Mouse (Mus musculus) forebrain, embryonic 15.5 days (tissue): ENCODE data around the gene Psmb5. TPM values are rescaled to one million over a fixed set of nuclear protein-coding genes. Genes with fewer than 3 reads are reported as not detected.
A peak's percentile ranks its signal among the peaks of the same experiment; 100 is the strongest.
"Not testable (repeated sequence)": the region's sequence is repeated elsewhere in the genome, so short reads cannot be mapped to it uniquely, and the experiment has no call there.

Source experiments
- ATAC-seq: fragments of 200-750 bp; cut with Nextera tagmentation; replicated peaks from 2 replicates; pipeline ENCODE4 v1.8.0; 2017; ENCODE audit warnings: mild to moderate bottlenecking, moderate TSS enrichment, moderate library complexity
- H3K27ac ChIP-seq: fragments of 300-500 bp; sonication (generic); replicated peaks from 2 replicates; pipeline ENCODE4 v1.5.1; 2015; ENCODE audit warnings: mild to moderate bottlenecking, inconsistent platforms
- H3K27me3 ChIP-seq: fragments of 300-500 bp; sonication (generic); 2 replicates; pipeline ENCODE4 v1.6.1; 2015; ENCODE audit warnings: inconsistent platforms
- H3K36me3 ChIP-seq: fragments of 300-500 bp; sonication (generic); 2 replicates; pipeline ENCODE4 v1.6.1; 2015; ENCODE audit warnings: mild to moderate bottlenecking, inconsistent platforms
- H3K4me1 ChIP-seq: fragments of 300-500 bp; sonication (generic); 2 replicates; pipeline ENCODE4 v1.6.1; 2015; ENCODE audit warnings: inconsistent platforms
- H3K4me2 ChIP-seq: fragments of 300-500 bp; sonication (generic); replicated peaks from 2 replicates; pipeline ENCODE4 v1.6.1; 2015; ENCODE audit warnings: mild to moderate bottlenecking, inconsistent platforms
- H3K4me3 ChIP-seq: fragments of 300-500 bp; sonication (generic); 2 replicates; pipeline ENCODE4 v1.5.1; 2015; ENCODE audit warnings: mild to moderate bottlenecking, inconsistent platforms
- H3K9ac ChIP-seq: fragments of 300-500 bp; sonication (generic); replicated peaks from 2 replicates; pipeline ENCODE4 v1.6.1; 2015; ENCODE audit warnings: mild to moderate bottlenecking, inconsistent platforms
- H3K9me3 ChIP-seq: fragments of 300-500 bp; sonication (generic); 2 replicates; pipeline ENCODE4 v1.6.1; 2016; ENCODE audit warnings: inconsistent platforms
- WGBS: fragments of 180-500 bp; shearing (Covaris S2); methylation state at CpG from one replicate; pipeline ENCODE4 v1.1.7; 2015; ENCODE audit warnings: mixed read lengths; 5-methylcytosine and 5-hydroxymethylcytosine counted together
- polyA plus RNA-seq: library from polyadenylated mRNA; unstranded; fragments of >200 nt; fragmentation: Nextera tagmentation; extraction: Ambion mirVana; gene quantifications from 2 replicates; pipeline ENCODE4 v1.2.1, GENCODE M21; 2015

Gene Psmb5
- polyA plus RNA-seq, 1 experiment from 2014 or later: 430 TPM

GRCm38 (mm10) chr14:54628103-54628502, 10.3 kb upstream of the Psmb5 start:
- H3K4me3 ChIP-seq: no peak overlapping the region
- no peak overlapping the region for H3K9ac ChIP-seq
- ATAC-seq: no peak
- H3K9me3 ChIP-seq: no peaks in the 10 kb centered on the region
- no peaks in the 10 kb centered on the region for H3K4me1 ChIP-seq
- H3K27me3 ChIP-seq: no peaks in the 10 kb centered on the region
- H3K27ac ChIP-seq: no peak overlapping the region
- no peak overlapping the region for H3K4me2 ChIP-seq
- WGBS: 77% methylated on average over 5 of the region's 5 CpGs
- H3K36me3 ChIP-seq: peaks cover 27% of the 10 kb centered on the region

- Histone ChIP-seq H3K9me3 (no peaks in the 10 kb centered on the region), H3K27me3 (no peaks in the 10 kb centered on the region), H3K27ac (no peak overlapping the region), H3K36me3 (no peaks in the 10 kb centered on the region; the same call in 1 of the 2 replicates), H3K4me3 (no peak overlapping the region), H3K9ac (no peak overlapping the region), H3K4me1 (no peaks in the 10 kb centered on the region), H3K4me2 (no peak overlapping the region)
- 74% methylated on average over 10 of the region's 10 CpGs for WGBS
- ATAC-seq: no peak
Observed at GRCm38 (mm10) chr14:54624976-54625375, 7.2 kb upstream of the Psmb5 start.

GRCm38 (mm10) chr14:54623334-54623733, 5.5 kb upstream of the Psmb5 start:
- no peak for ATAC-seq
- Histone ChIP-seq H3K27ac (no peak overlapping the region), H3K36me3 (no peaks in the 10 kb centered on the region), H3K27me3 (no peaks in the 10 kb centered on the region), H3K4me2 (no peak overlapping the region), H3K9ac (no peak overlapping the region), H3K9me3 (no peaks in the 10 kb centered on the region), H3K4me3 (no peak overlapping the region), H3K4me1 (no peaks in the 10 kb centered on the region)
- 88% methylated on average over 6 of the region's 6 CpGs for WGBS

GRCm38 (mm10) chr14:54621133-54621532, 3.3 kb upstream of the Psmb5 start, which contains the start of gene Psmb11:
Gene Psmb11, plus strand, starts transcription at chr14:54621433.
- H3K9me3 ChIP-seq: no peaks in the 10 kb centered on the region
- H3K4me3 ChIP-seq: no peak within 1 kb of the TSS
- H3K36me3 ChIP-seq: no peaks in the 10 kb centered on the region
- no peak within 1 kb of the TSS for H3K9ac ChIP-seq
- 86% methylated on average over 1 of the region's 1 CpGs for WGBS
- H3K27me3 ChIP-seq: no peaks in the 10 kb centered on the region
- H3K4me2 ChIP-seq: no peak within 1 kb of the TSS
- ATAC-seq: no peak
- no peak within 1 kb of the TSS for H3K27ac ChIP-seq
- peaks cover 11% of the 10 kb centered on the region for H3K4me1 ChIP-seq

- peak; percentile 61 for ATAC-seq
- Histone ChIP-seq H3K9ac (peak overlapping the region; percentile 93), H3K36me3 (peaks cover 12% of the 10 kb centered on the region), H3K27ac (peak overlapping the region; percentile 83), H3K4me2 (peak overlapping the region; percentile 75), H3K4me3 (peak overlapping the region; percentile 91), H3K27me3 (no peaks in the 10 kb centered on the region), H3K9me3 (no peaks in the 10 kb centered on the region), H3K4me1 (peaks cover 18% of the 10 kb centered on the region)
- 1% methylated on average over 38 of the region's 38 CpGs for WGBS
Observed at GRCm38 (mm10) chr14:54617152-54617896, 498 bp downstream of the Psmb5 start.

GRCm38 (mm10) chr14:54616226-54616825, 1.5 kb downstream of the Psmb5 start:
- 93% methylated on average over 16 of the region's 16 CpGs for WGBS
- H3K36me3 ChIP-seq: peaks cover 19% of the 10 kb centered on the region
- H3K4me2 ChIP-seq: peak overlapping the region; percentile 75; the same call in 1 of the 2 replicates

GRCm38 (mm10) chr14:54614130-54614529, 3.7 kb downstream of the Psmb5 start:
- not testable (repeated sequence) for H3K4me2 ChIP-seq, ATAC-seq, H3K27me3 ChIP-seq, H3K9ac ChIP-seq, H3K9me3 ChIP-seq, H3K4me3 ChIP-seq, H3K27ac ChIP-seq
- 96% methylated on average over 16 of the region's 16 CpGs for WGBS
- Histone ChIP-seq H3K36me3 (peaks cover 19% of the 10 kb centered on the region), H3K4me1 (peaks cover 18% of the 10 kb centered on the region)

More at GRCm38 (mm10) chr14:54616226-54616825, 1.5 kb downstream of the Psmb5 start:
- H3K27me3 ChIP-seq: no peaks in the 10 kb centered on the region
- peak overlapping the region; percentile 91; the same call in 1 of the 2 replicates for H3K4me3 ChIP-seq
- H3K9ac ChIP-seq: no peak overlapping the region
- peaks cover 18% of the 10 kb centered on the region for H3K4me1 ChIP-seq
- no peak for ATAC-seq
- H3K9me3 ChIP-seq: no peaks in the 10 kb centered on the region
- no peak overlapping the region for H3K27ac ChIP-seq

- 81% methylated on average over 6 of the region's 6 CpGs for WGBS
- H3K27ac ChIP-seq: 0 out of 2 replicates have a peak overlapping the region, but pooled peaks have one; percentile 47
Observed at GRCm38 (mm10) chr14:54610648-54611047, 7.2 kb downstream of the Psmb5 start.

GRCm38 (mm10) chr14:54609962-54610361, 7.9 kb downstream of the Psmb5 start:
- no peak for ATAC-seq
- Histone ChIP-seq H3K36me3 (peaks cover 19% of the 10 kb centered on the region), H3K4me3 (no peak overlapping the region), H3K4me1 (peaks cover 7% of the 10 kb centered on the region; the same call in 1 of the 2 replicates), H3K9ac (no peak overlapping the region), H3K27me3 (no peaks in the 10 kb centered on the region), H3K4me2 (no peak overlapping the region), H3K27ac (no peak overlapping the region), H3K9me3 (no peaks in the 10 kb centered on the region)
- WGBS: 75% methylated on average over 4 of the region's 4 CpGs

More at GRCm38 (mm10) chr14:54610648-54611047, 7.2 kb downstream of the Psmb5 start:
- Histone ChIP-seq H3K4me3 (no peak overlapping the region), H3K36me3 (peaks cover 19% of the 10 kb centered on the region), H3K9me3 (no peaks in the 10 kb centered on the region), H3K4me2 (no peak overlapping the region), H3K27me3 (no peaks in the 10 kb centered on the region), H3K9ac (no peak overlapping the region), H3K4me1 (peaks cover 7% of the 10 kb centered on the region; the same call in 1 of the 2 replicates)
- no peak for ATAC-seq

GRCm38 (mm10) chr14:54609245-54609644, 8.6 kb downstream of the Psmb5 start:
- Histone ChIP-seq H3K27ac (no peak overlapping the region), H3K4me2 (no peak overlapping the region), H3K9me3 (no peaks in the 10 kb centered on the region), H3K27me3 (no peaks in the 10 kb centered on the region), H3K4me3 (no peak overlapping the region), H3K4me1 (peaks cover 14% of the 10 kb centered on the region), H3K36me3 (peaks cover 19% of the 10 kb centered on the region), H3K9ac (no peak overlapping the region)
- ATAC-seq: no peak
- WGBS: 73% methylated on average over 4 of the region's 4 CpGs

- Histone ChIP-seq H3K4me1 (peaks cover 24% of the 10 kb centered on the region), H3K4me3 (no peak overlapping the region), H3K9me3 (no peaks in the 10 kb centered on the region), H3K4me2 (no peak overlapping the region), H3K36me3 (peaks cover 7% of the 10 kb centered on the region; the same call in 1 of the 2 replicates), H3K27me3 (no peaks in the 10 kb centered on the region), H3K9ac (no peak overlapping the region), H3K27ac (peak overlapping the region; percentile 35; the same call in 1 of the 2 replicates)
- no peak for ATAC-seq
- WGBS: 55% methylated on average over 8 of the region's 8 CpGs
Observed at GRCm38 (mm10) chr14:54607226-54607625, 10.6 kb downstream of the Psmb5 start.

GRCm38 (mm10) chr14:54605752-54606321, 12.0 kb downstream of the Psmb5 start, which contains the start of gene 4931414P19Rik:
Gene 4931414P19Rik, minus strand, starts transcription at chr14:54605993.
- Histone ChIP-seq H3K4me2 (peak within 1 kb of the TSS; percentile 50), H3K4me3 (peak within 1 kb of the TSS; percentile 45), H3K27ac (peak within 1 kb of the TSS; percentile 61), H3K36me3 (no peaks in the 10 kb centered on the region), H3K27me3 (no peaks in the 10 kb centered on the region), H3K9me3 (no peaks in the 10 kb centered on the region), H3K4me1 (peaks cover 24% of the 10 kb centered on the region), H3K9ac (peak within 1 kb of the TSS; percentile 40)
- under 1% methylated on average over 39 of the region's 39 CpGs for WGBS
- ATAC-seq: peak; percentile 20; the same call in 1 of the 2 replicates
